Mouse (Mus musculus) stomach, adult 2 months (tissue): ENCODE measurements around the gene Pdpk1. TPM values are rescaled to one million over a fixed set of nuclear protein-coding genes. Genes with fewer than 3 reads are reported as not detected.

Experiments
- polyA plus RNA-seq: library from polyadenylated mRNA; depleted of rRNA; stranded (reverse); fragments of >200 nt; gene quantifications from 2 replicates; pipeline ENCODE4 v1.2.3, GENCODE M21; 2012; rRNA removed

Pdpk1 gene
- polyA plus RNA-seq = 5.5 and 8.3 TPM in 2 replicates

DNA sequence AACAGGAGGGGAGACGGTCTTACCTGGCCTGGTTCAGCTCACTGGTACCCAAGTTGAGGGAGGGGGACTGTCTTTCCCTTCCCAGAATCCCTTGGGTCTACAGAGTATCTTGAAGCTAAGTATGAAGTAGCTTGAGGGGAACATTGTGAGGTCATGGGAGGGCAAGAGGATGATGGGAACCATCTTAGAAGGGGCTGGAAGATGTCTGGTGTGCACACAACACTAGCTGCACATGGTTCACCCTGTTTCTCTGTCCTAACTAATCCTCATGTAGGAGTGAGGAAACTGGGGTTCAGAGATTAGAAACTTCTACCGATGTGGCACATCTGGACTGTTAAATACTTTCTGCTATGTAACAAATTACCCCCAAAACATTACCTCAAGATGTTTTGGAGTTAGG lies at the start of gene Pdpk1:
Pdpk1 (minus strand) TSS at position 101 of the 400 bp plus-strand sequence.

DNA sequence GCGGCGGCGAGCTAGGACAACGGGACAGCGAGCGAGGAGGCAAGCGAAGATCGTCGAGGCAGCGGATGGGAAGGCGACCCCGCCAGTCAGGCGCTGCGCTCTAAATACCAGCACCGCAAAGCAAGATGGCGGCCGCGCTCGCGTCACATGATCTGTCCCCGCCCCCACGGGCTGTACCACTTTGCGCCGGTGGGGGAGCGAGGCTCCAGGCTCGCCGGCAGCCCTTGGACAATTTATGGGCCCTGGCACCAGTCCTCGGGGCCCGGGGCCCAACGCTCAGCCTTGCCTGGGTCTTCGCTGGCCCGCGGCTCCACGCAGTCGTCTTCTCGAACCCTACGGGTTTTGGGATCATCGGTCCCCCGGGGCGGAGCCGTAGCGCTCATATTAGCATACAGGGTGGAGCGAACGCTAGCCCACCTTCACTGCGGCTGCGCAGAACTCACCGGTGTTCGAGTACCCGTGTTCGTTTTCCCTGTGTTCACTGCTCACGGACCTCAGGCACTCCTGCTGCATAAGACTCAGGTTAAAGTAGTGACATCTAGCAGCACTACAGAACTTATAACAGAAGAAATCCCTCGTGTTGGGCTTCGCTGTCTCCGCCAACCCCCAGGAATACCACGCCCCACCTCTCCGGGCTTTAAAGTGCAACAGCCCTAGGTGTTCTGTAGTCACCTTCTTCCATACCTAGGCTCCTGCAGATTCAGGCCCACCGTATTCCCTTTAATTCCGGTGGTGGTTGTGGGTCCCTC lies 18.8 kb upstream of the Pdpk1 start, which contains the start of gene Atp6v0c:
Atp6v0c (minus strand) TSS at position 386 of the 749 bp plus-strand sequence.

GRCm38 (mm10) chr17:24163176-24163962 lies 12.6 kb upstream of the Pdpk1 start, which contains the start of gene Amdhd2:
Gene Amdhd2, minus strand, starts transcription at chr17:24163766.

GRCm38 (mm10) chr17:24072919-24073696 lies 77.6 kb downstream of the Pdpk1 start, which contains the start of gene Kctd5:
Gene Kctd5, minus strand, starts transcription at chr17:24073485.

DNA sequence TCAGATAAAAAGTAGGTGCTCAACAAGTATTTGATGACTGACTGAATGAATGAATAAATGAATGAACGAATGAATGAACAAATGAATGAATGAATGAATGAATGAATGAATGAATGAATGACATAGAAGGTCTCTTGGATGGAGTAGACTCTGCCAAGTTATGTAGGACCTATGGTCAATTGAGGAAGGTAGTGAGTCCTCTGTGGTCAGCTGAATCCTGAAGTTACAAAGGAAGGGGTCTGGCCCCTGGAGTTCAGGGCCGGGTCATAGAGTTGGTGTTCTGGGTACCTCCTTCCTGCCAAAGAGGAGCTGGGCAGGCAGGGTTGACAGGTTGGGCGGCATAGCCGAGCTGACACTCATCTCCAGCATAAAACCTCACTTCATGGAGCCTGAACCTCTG lies 112.9 kb downstream of the Pdpk1 start, which contains the start of gene Prss27:
Prss27 (plus strand) TSS at position 301 of the 400 bp plus-strand sequence.

Other genes starting within 250 kb of the Pdpk1 start
- gene Dcpp3, start 233.5 kb downstream of the Pdpk1 start, polyA plus RNA-seq = not detected in 2 replicates
- gene Sbp, start 209.3 kb downstream of the Pdpk1 start, polyA plus RNA-seq = not detected in 2 replicates
- gene Sbpl, start 195.7 kb downstream of the Pdpk1 start, polyA plus RNA-seq = not detected in 2 replicates
- 0.45 and 0.55 TPM in 2 replicates for gene Prss30, start 170.4 kb downstream of the Pdpk1 start, polyA plus RNA-seq
- gene Prss22, start 152.8 kb downstream of the Pdpk1 start, polyA plus RNA-seq = 0.58 and 0.98 TPM in 2 replicates
- gene Prss27, start 112.8 kb downstream of the Pdpk1 start, polyA plus RNA-seq = 10.9 and 15.8 TPM in 2 replicates
- 12.6 and 22.9 TPM in 2 replicates for gene Kctd5, start 77.4 kb downstream of the Pdpk1 start, polyA plus RNA-seq
- gene Amdhd2, start 12.8 kb upstream of the Pdpk1 start, polyA plus RNA-seq = 19.8 and 28.3 TPM in 2 replicates
- gene Atp6v0c, start 18.8 kb upstream of the Pdpk1 start, polyA plus RNA-seq = 453 and 617 TPM in 2 replicates
- gene Tbc1d24, start 54.6 kb upstream of the Pdpk1 start, polyA plus RNA-seq = 4.8 and 7.3 TPM in 2 replicates
- gene Ntn3, start 58.6 kb upstream of the Pdpk1 start, polyA plus RNA-seq = 2.0 and 3.2 TPM in 2 replicates
- 2.8 and 4.9 TPM in 2 replicates for gene Tedc2, start 69.9 kb upstream of the Pdpk1 start, polyA plus RNA-seq
- gene Ccnf, start 100.6 kb upstream of the Pdpk1 start, polyA plus RNA-seq = 2.5 and 3.2 TPM in 2 replicates
- gene Abca17, start 200.1 kb upstream of the Pdpk1 start, polyA plus RNA-seq = not detected in 2 replicates
- 21.6 and 28.9 TPM in 2 replicates for gene Abca3, start 201.0 kb upstream of the Pdpk1 start, polyA plus RNA-seq